Mouse (Mus musculus) CD4-positive, CD25-positive, alpha-beta regulatory T cell, adult 4 months (primary cell): ENCODE data around the gene 2200002D01Rik. TPM values are rescaled to one million over a fixed set of nuclear protein-coding genes. Genes with fewer than 3 reads are reported as not detected.
A peak's percentile ranks its signal among the peaks of the same experiment; 100 is the strongest.
"Not testable (repeated sequence)": the region's sequence is repeated elsewhere in the genome, so short reads cannot be mapped to it uniquely, and the experiment has no call there.

Experiments used
- ATAC-seq: one replicate; pipeline ENCODE4 v1.8.0; 2017
- polyA plus RNA-seq, 2 experiments: library from polyadenylated mRNA; unstranded; fragments of 100-300 nt; shearing (Covaris generic); gene quantifications; one replicate each; pipeline ENCODE4 v1.2.1; 2017

2200002D01Rik gene
- polyA plus RNA-seq, 2 experiments from 2014 or later: 1.0 to 1.6 TPM

DNA sequence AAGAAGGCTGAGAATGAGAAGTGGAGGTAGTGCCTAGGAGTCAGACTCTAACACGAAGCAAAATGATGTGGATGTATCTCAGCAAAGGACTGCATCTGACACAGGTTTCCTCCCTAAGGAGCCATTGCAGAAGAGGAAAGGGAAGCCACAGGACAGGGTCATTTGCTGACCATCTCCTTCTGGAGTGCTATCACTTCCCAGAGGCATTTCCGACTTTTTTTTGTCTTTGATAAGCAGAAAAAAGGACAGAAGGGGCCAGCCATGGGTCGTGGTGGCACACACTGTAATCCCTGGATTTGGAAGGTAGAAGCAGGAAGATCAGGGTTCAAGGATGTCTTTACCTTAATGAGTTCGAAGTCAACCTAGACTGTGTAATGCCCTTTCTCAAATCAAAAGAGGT is 11.7 kb downstream of the 2200002D01Rik start:
- ATAC-seq: no peak

GRCm38 (mm10) chr7:29234661-29235060 is 13.6 kb downstream of the 2200002D01Rik start:
- no peak for ATAC-seq

DNA sequence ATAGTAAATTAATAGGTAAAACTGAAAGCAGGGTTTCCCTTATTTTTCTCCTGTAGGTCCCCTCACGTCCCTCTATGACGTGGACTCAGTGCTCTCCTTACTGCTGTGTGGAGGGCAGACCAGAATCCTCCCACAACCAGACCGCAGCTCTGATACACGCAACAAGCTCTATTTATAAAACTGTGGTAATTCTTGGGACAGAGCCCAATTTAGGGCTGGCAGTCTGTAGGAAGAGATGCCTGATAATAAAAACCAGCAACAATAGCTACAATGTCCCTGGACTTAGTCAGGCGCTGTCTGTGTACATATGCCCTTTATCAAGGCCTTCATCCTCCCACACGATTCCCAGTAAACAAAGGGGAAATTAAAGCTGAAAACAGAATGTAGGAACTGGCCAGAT is 14.5 kb downstream of the 2200002D01Rik start:
- no peak for ATAC-seq

DNA sequence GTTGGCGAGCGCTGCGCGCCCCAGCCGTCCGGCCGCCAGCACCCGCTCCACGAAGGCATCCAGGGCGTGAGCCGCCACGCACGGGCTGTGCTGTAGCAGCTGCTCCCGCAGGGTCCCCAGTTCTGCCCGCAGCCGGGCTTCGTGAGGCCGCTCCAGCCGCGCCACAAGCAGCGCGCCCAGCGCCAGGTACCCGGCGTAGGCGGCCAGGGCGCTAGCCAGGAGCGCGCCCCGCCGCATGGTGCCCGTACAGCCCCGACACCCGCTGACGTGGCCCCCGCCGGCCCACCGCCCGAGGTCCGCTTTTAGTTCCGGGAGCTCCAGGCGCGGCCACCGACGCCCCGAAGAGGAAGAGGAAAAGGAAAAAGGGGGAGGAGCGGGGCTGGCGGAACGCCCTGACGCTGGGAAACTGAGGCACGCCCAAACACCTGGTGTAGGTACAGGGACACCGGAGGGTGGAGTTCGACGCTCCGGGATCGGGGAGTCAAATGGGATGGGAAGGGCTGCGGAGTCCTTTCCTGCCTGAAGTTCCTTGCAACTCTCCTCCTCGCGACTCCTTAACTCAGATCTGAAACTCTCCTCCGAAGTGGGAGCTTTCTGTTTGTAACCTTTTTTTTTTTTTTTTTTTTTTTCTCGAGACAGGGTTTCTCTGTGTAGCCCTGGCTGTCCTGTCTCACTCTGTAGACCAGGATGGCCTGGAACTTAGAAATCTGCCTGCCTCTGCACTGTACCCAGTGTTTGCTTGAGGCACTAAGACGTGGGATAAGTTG is 15.8 kb downstream of the 2200002D01Rik start, which contains the start of gene Kcnk6:
Gene Kcnk6, minus strand, starts transcription at position 269 of the 767 bp plus-strand sequence.
- ATAC-seq: peak; percentile 62

DNA sequence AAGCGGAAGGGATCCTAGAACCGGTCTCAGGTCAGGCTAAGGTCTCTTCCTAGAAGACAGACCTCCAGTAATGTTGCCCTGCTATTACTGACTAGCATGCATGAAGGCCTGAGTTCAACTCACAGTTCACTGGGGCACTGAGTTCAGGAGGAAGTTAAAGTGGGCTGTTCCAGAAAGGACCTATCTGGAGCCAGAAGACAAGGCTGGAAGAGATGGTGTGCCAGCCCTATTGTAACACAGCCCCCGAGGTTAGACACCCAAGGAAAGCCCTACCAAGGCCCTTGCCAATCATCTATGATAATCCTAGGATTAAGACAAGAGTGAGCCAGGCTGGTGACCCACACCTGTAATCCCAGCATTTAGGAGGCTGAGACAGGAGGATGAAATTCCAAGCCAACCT is 16.7 kb downstream of the 2200002D01Rik start:
- no peak for ATAC-seq

DNA sequence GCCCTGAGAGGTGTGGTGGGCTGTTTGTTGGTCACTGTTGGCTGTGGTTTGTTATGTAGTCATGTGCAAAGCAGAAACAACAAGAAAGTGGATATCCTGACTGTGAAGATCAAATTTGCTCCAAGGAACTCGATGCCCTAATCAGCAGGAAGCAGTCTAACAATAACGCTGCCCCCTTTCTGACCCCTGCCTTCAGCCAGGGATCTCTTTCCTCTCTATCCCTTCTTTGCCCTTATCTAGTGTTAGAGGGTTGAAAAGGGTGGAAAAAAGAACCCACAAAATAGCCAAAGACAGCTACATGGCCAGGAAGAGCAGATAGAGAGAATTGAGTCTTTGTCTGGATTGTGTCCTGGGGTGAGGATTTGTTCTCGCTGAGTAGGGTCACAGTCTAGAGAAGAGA is 17.7 kb downstream of the 2200002D01Rik start:
- ATAC-seq: no peak

DNA sequence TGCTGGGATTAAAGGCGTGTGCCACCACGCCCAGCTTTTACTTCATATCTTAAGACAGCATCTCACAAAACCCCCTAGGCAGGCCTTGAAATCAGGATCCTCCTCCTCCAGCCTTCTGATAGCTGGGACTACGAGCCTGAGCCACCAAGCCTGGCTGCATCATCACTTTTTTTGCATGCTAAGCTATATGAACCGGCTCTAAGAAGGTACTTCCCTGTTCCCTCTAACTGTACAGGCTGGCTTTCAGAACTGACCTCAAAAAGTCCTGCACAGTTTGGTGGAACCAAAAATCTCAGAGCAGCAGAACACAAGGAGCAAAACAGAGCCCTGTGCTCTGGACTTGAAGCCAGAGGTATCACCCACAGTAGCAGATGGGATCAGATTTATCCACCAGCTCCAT is 20.1 kb downstream of the 2200002D01Rik start:
- ATAC-seq: no peak

GRCm38 (mm10) chr7:29225520-29225919 is 22.7 kb downstream of the 2200002D01Rik start:
- no peak for ATAC-seq

DNA sequence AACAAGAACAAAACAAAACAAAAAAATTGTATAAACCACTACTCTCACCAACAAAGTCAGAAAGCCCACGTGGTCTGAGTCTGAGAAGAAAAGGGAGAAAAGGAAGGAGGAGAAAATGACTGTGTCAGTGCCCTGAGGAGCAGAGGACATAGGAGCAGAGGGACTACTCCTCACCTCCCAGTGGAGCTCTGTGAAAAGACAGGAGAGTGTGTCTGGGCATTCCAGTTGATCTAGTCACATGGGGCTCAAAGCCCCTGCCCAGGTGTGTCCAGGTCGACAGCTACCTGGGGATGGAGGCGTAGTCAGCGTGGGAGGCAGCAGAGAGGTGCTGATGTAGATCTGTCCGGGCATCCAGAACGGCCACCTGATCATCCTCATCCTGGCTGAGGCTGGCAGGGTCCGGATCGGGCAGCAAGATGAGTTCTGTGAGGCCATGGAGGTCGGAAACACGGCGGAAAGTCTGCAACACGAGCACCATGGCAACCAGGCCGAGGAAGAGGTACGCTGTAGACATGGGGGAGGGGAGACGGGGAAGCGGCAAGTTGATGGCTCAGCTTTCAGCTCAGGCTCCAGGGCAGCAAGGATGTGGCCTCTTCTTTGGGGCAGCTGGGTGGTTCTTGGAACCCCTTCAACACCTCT is 23.4 kb downstream of the 2200002D01Rik start:
- ATAC-seq: peak; percentile 54

DNA sequence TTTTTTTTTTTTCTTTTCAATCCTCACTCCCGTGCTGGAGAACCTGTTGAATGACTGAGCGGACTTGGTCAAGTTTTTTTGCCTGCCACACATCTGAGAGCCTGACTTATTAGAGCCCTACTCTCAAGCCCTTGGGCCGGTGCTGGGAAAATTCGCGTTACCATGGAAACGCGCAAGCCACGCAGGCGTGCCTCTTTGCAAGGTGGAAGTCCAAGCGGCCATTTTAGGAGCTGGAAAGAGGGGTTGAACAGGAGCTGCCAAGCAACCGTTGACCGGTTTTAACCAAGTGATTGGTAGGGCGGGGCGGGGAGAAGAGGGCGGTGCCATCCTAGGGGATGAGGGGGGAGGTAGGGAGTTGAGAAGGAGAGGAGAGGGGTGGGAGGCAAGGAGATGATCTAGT is 33.4 kb downstream of the 2200002D01Rik start:
- no peak for ATAC-seq

DNA sequence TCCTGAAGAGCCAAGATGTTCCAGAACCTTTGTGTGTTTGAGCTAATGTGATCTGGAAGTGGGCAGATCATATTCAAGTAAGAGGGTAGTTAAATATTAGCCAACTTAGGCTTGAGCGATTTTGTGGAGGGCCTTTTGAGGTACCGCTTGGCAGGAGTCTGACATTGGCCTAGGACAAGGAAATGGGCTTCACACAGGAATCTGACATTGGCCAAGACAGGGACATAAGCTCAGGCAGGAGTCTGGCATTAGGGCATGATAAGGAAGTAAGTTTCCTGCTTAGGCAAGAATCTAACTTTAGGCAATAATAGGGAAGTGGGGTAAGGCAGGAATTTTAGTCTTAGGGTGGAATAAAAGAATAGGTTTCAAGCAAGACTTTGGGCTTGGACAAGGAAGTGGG is 34.0 kb downstream of the 2200002D01Rik start:
- no peak for ATAC-seq

DNA sequence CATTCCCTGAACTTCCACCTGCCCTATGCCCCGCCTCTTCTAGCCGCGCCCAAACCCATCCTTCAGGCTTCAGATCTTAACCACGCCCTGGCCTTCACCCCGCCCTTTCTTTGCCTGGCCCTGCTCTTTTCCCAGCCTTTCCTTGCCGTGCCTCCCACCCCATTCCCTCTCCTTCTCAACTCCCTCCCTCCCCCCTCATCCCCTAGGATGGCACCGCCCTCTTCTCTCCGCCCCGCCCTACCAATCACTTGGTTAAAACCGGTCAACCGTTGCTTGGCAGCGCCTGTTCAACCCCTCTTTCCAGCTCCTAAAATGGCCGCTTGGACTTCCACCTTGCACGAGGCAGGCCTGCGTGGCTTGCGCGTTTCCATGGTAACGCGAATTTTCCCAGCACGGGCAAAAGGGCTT is 34.6 kb downstream of the 2200002D01Rik start, which contains the start of gene Catsperg1:
Gene Catsperg1, minus strand, starts transcription at position 361 of the 408 bp plus-strand sequence.
- no peak for ATAC-seq

DNA sequence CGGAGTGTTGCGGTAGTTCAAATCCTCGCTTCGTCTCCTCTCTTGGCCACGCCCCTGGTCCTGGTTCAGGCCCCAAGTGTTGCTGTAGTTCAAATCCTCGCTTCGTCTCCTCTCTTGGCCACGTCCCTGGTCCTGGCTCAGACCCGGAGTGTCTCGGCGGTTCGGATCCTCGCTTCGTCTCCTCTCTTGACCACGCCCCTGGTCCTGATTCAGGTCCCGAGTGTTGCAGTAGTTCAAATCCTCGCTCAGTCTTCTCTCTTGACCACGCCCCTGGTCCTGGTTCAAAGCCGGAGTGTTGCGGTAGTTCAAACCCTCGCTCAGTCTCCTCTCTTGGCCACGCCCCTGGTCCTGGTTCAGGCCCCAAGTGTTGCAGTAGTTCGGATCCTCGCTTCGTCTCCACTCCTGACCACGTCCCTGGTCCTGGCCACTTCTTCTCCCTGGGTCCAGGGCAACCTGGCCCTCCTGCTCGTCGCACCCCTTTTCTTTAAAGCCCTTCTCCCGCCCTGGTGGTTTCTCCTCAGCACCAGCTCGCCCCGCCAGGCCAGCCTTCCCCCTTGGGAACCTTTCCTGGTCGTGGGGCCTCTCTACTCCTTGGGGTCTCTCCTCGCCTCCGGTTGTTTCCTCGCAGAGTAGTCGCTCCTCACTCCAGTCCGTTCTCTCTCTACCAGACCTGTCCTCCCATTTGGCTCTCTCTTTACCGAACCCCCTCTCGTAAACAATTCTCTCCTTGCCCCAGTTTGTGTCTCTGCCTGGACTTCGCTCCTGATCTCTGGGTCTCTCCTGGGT is 35.3 kb downstream of the 2200002D01Rik start:
- ATAC-seq: not testable (repeated sequence)

DNA sequence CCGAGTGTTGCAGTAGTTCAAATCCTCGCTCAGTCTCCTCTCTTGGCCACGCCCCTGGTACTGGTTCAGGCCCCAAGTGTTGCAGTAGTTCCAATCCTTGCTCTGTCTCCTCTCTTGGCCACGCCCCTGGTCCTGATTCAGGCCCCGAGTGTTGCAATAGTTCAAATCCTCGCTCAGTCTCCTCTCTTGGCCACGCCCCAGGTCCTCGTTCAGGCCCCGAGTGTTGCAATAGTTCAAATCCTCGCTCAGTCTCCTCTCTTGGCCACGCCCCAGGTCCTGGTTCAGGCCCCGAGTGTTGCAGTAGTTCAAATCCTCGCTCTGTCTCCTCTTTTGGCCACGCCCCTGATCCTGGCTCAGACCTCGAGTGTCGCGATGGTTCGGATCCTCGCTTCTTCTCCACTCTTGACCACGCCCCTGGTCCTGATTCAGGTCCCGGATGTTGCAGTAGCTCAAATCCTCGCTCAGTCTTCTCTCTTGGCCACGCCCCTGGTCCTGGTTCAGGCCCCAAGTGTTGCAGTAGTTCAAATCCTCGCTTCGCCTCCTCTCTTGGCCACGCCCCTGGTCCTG is 36.0 kb downstream of the 2200002D01Rik start:
- ATAC-seq: no peak

- ATAC-seq: peak; percentile 94
Measured at GRCm38 (mm10) chr7:29211415-29212198, 36.7 kb downstream of the 2200002D01Rik start.

GRCm38 (mm10) chr7:29211013-29211412 is 37.3 kb downstream of the 2200002D01Rik start:
- peak; percentile 29 for ATAC-seq

- no peak for ATAC-seq
Measured at GRCm38 (mm10) chr7:29202577-29202976, 45.7 kb downstream of the 2200002D01Rik start.

Other genes starting within 250 kb of the 2200002D01Rik start
- gene Ryr1, start 123.3 kb downstream of the 2200002D01Rik start, polyA plus RNA-seq: under 1 TPM in 1 of 2 experiments, not detected in 1; 0.05 TPM
- 1 to 10 TPM; 1.1 to 3.2 TPM for gene Rasgrp4, start 113.6 kb downstream of the 2200002D01Rik start, polyA plus RNA-seq
- 1 to 10 TPM; 8.3 to 9.4 TPM for gene Fam98c, start 92.2 kb downstream of the 2200002D01Rik start, polyA plus RNA-seq
- gene Ggn, start 78.3 kb downstream of the 2200002D01Rik start, polyA plus RNA-seq: not detected
- gene Spred3, start 78.1 kb downstream of the 2200002D01Rik start, polyA plus RNA-seq: under 1 TPM in 1 of 2 experiments, not detected in 1; 0.42 TPM
- 100 to 1,000 TPM; 163 to 175 TPM for gene Psmd8, start 67.8 kb downstream of the 2200002D01Rik start, polyA plus RNA-seq
- under 1 TPM; 0.44 to 0.56 TPM for gene Catsperg1, start 34.4 kb downstream of the 2200002D01Rik start, polyA plus RNA-seq
- 1 to 10 TPM; 2.5 to 5.3 TPM for gene Kcnk6, start 16.0 kb downstream of the 2200002D01Rik start, polyA plus RNA-seq
- gene Yif1b, start 10.1 kb downstream of the 2200002D01Rik start, polyA plus RNA-seq: 10 to 100 TPM; 58.4 to 71.7 TPM
- gene Spint2, start 33.4 kb upstream of the 2200002D01Rik start, polyA plus RNA-seq: 10 to 100 TPM; 71.7 to 73.2 TPM
- gene Ppp1r14a, start 40.8 kb upstream of the 2200002D01Rik start, polyA plus RNA-seq: not detected
- gene Dpf1, start 55.5 kb upstream of the 2200002D01Rik start, polyA plus RNA-seq: not detected